Mouse (Mus musculus) CH12.LX (cell line): ENCODE data around the gene Ifit3. TPM values are rescaled to one million over a fixed set of nuclear protein-coding genes. Genes with fewer than 3 reads are reported as not detected.

ENCODE experiments used
- DNase-seq: peaks from one replicate; pipeline ENCODE4 v3.0.0-alpha.2; 2013; ENCODE audit errors: extremely low read depth
- H3K27ac ChIP-seq: 2 replicates; pipeline ENCODE4 v1.5.1; 2012; ENCODE audit warnings: low read depth, mild to moderate bottlenecking, control low read depth, moderate library complexity; ENCODE audit not compliant: insufficient read depth
- H3K27me3 ChIP-seq: replicated peaks from 2 replicates; pipeline ENCODE3; 2012; ENCODE audit warnings: inconsistent platforms
- H3K36me3 ChIP-seq, 2 experiments: replicated peaks in 1 of 2; 2 replicates each; pipeline versions ENCODE3 to v1.6.1; 2012; ENCODE audit warnings: inconsistent platforms in 1 of 2, low read length in 1 of 2, mild to moderate bottlenecking in 1 of 2, mixed read lengths in 1 of 2, moderate library complexity in 1 of 2; ENCODE audit not compliant: control insufficient read depth in 1 of 2, insufficient read depth in 1 of 2
- H3K4me1 ChIP-seq, 2 experiments: 2 replicates each; pipeline ENCODE4 v1.6.1; 2012; ENCODE audit warnings: inconsistent platforms in 1 of 2, moderate library complexity in 1 of 2; ENCODE audit not compliant: insufficient read depth in 2 of 2, control insufficient read depth in 1 of 2
- H3K4me2 ChIP-seq: 2 replicates; pipeline ENCODE4 v1.6.1; 2012; ENCODE audit warnings: low read depth, mild to moderate bottlenecking, control low read depth; ENCODE audit not compliant: poor library complexity, insufficient read depth, severe bottlenecking
- H3K4me3 ChIP-seq, 3 experiments: fragments of 150-350 bp in 1 of 3; sonication (generic) in 1 of 3; replicated peaks in 1 of 3; 2 replicates each; pipeline versions ENCODE3 to v1.5.1; 2011 to 2012; ENCODE audit warnings: low read depth in 2 of 3, low read length in 2 of 3, mild to moderate bottlenecking in 2 of 3, moderate library complexity in 2 of 3, control low read depth in 1 of 3, improper control_type of control experiment in 1 of 3, inconsistent platforms in 1 of 3, mixed read lengths in 1 of 3; ENCODE audit not compliant: poor library complexity in 1 of 3
- H3K79me2 ChIP-seq: replicated peaks from 2 replicates; pipeline ENCODE4 v1.6.1; 2012; ENCODE audit warnings: mild to moderate bottlenecking, moderate library complexity; ENCODE audit not compliant: control insufficient read depth, poor library complexity, insufficient read depth, severe bottlenecking; ENCODE audit errors: extremely low read depth
- H3K9ac ChIP-seq: 2 replicates; pipeline ENCODE4 v1.6.1; 2012; ENCODE audit warnings: low read depth, mild to moderate bottlenecking, control low read depth, moderate library complexity; ENCODE audit not compliant: insufficient read depth
- H3K9me3 ChIP-seq: replicated peaks from 2 replicates; pipeline ENCODE3; 2012; ENCODE audit warnings: low read length, inconsistent platforms, mixed read lengths
- BHLHE40 ChIP-seq: IDR thresholded peaks from 2 replicates; pipeline ENCODE4 v1.6.1; 2011; ENCODE audit warnings: mild to moderate bottlenecking, low read depth, low read length, improper control_type of control experiment
- CHD1 ChIP-seq: IDR thresholded peaks from 2 replicates; pipeline ENCODE4 v1.6.1; 2012; ENCODE audit warnings: low read depth, low read length, improper control_type of control experiment, inconsistent platforms
- CHD2 ChIP-seq: IDR thresholded peaks from 2 replicates; pipeline ENCODE4 v1.6.1; 2011; ENCODE audit warnings: low read length, improper control_type of control experiment
- CTCF ChIP-seq, 2 experiments: IDR thresholded peaks in 1 of 2; conservative IDR thresholded peaks in 1 of 2; 2 replicates each; pipeline ENCODE4 v1.5.1; 2011 to 2012; ENCODE audit warnings: low read depth in 2 of 2, low read length in 2 of 2, improper control_type of control experiment in 1 of 2, inconsistent platforms in 1 of 2, mild to moderate bottlenecking in 1 of 2, moderate library complexity in 1 of 2
- E2F4 ChIP-seq: IDR thresholded peaks from 2 replicates; pipeline ENCODE4 v1.6.1; 2011; ENCODE audit warnings: low read depth, low read length, improper control_type of control experiment; ENCODE audit not compliant: insufficient replicate concordance
- ELF1 ChIP-seq: IDR thresholded peaks from 2 replicates; pipeline ENCODE4 v1.6.1; 2014; ENCODE audit warnings: low read depth, mild to moderate bottlenecking, inconsistent platforms, low read length, improper control_type of control experiment
- EP300 ChIP-seq: IDR thresholded peaks from 2 replicates; pipeline ENCODE4 v1.6.1; 2011; ENCODE audit warnings: low read length, improper control_type of control experiment
- ETS1 ChIP-seq: conservative IDR thresholded peaks from 2 replicates; pipeline ENCODE4 v1.6.1; 2012; ENCODE audit warnings: low read depth, mild to moderate bottlenecking, inconsistent platforms, low read length, improper control_type of control experiment, moderate library complexity
- KAT2A ChIP-seq: IDR thresholded peaks from 2 replicates; pipeline ENCODE4 v1.6.1; 2012; ENCODE audit warnings: low read length, improper control_type of control experiment, inconsistent platforms; ENCODE audit not compliant: insufficient replicate concordance
- MAFK ChIP-seq: IDR thresholded peaks from 2 replicates; pipeline ENCODE4 v1.6.1; 2011; ENCODE audit warnings: low read length, improper control_type of control experiment; ENCODE audit not compliant: insufficient replicate concordance
- MAZ ChIP-seq: IDR thresholded peaks from 2 replicates; pipeline ENCODE4 v1.6.1; 2012; ENCODE audit warnings: low read depth, mild to moderate bottlenecking, inconsistent platforms, low read length, improper control_type of control experiment, moderate library complexity
- MEF2A ChIP-seq: IDR thresholded peaks from 2 replicates; pipeline ENCODE4 v1.6.1; 2014; ENCODE audit warnings: low read depth, mild to moderate bottlenecking, inconsistent platforms, low read length, improper control_type of control experiment, borderline replicate concordance
- MYC ChIP-seq: IDR thresholded peaks from 2 replicates; pipeline ENCODE4 v1.6.1; 2011; ENCODE audit warnings: low read depth, mild to moderate bottlenecking, improper control_type of control experiment, low read length
- NELFE ChIP-seq: IDR thresholded peaks from 2 replicates; pipeline ENCODE4 v1.6.1; 2011; ENCODE audit warnings: low read depth, low read length, improper control_type of control experiment
- NRF1 ChIP-seq: IDR thresholded peaks from 2 replicates; pipeline ENCODE4 v1.6.1; 2014; ENCODE audit warnings: low read depth, mild to moderate bottlenecking, inconsistent platforms, low read length, improper control_type of control experiment, moderate library complexity
- PAX5 ChIP-seq: IDR thresholded peaks from 2 replicates; pipeline ENCODE4 v1.6.1; 2012; ENCODE audit warnings: low read length, inconsistent platforms, mixed read lengths
- RAD21 ChIP-seq: IDR thresholded peaks from 2 replicates; pipeline ENCODE4 v1.6.1; 2011; ENCODE audit warnings: low read depth, mild to moderate bottlenecking, low read length, improper control_type of control experiment, moderate library complexity
- SMC3 ChIP-seq: IDR thresholded peaks from 2 replicates; pipeline ENCODE4 v1.6.1; 2011; ENCODE audit warnings: low read depth, low read length, improper control_type of control experiment
- TCF12 ChIP-seq: IDR thresholded peaks from 2 replicates; pipeline ENCODE4 v1.6.1; 2014; ENCODE audit warnings: low read depth, mild to moderate bottlenecking, inconsistent platforms, low read length, improper control_type of control experiment
- UBTF ChIP-seq: IDR thresholded peaks from 2 replicates; pipeline ENCODE4 v1.6.1; 2012; ENCODE audit warnings: low read depth, mild to moderate bottlenecking, inconsistent platforms, low read length, improper control_type of control experiment, moderate library complexity
- USF1 ChIP-seq: IDR thresholded peaks from 2 replicates; pipeline ENCODE4 v1.6.1; 2014; ENCODE audit warnings: low read depth, mild to moderate bottlenecking, inconsistent platforms, low read length, improper control_type of control experiment
- ZC3H11A ChIP-seq: IDR thresholded peaks from 2 replicates; pipeline ENCODE4 v1.6.1; 2012; ENCODE audit warnings: low read depth, mild to moderate bottlenecking, inconsistent platforms, low read length, improper control_type of control experiment
- ZKSCAN1 ChIP-seq: IDR thresholded peaks from 2 replicates; pipeline ENCODE4 v1.6.1; 2012; ENCODE audit warnings: low read depth, inconsistent platforms, low read length, improper control_type of control experiment, borderline replicate concordance
- ZMIZ1 ChIP-seq: IDR thresholded peaks from 2 replicates; pipeline ENCODE4 v1.6.1; 2012; ENCODE audit warnings: low read depth, mild to moderate bottlenecking, inconsistent platforms, low read length, improper control_type of control experiment
- ZNF384 ChIP-seq: IDR thresholded peaks from 2 replicates; pipeline ENCODE4 v1.6.1; 2012; ENCODE audit warnings: low read depth, low read length, improper control_type of control experiment, inconsistent platforms
- dilution Hi-C: fragments of 300-500 bp; cut with MboI; formaldehyde crosslinking; loops from 2 replicates; pipeline ENCODE4 v1.14.3; 2020; ENCODE audit warnings: low sequenced_read_pairs; ENCODE audit not compliant: extremely low pct_unique_long_range_greater_than_20kb, extremely low pct_ligation_motif_present
- in situ Hi-C: fragments of 300-500 bp; cut with MboI; formaldehyde crosslinking; loops from 3 replicates; pipeline ENCODE4 v1.14.3; 2019; ENCODE audit warnings: low sequenced_read_pairs, low pct_ligation_motif_present, low pct_unique_long_range_greater_than_20kb, mixed read lengths
- polyA plus RNA-seq: library from polyadenylated mRNA; unstranded; fragments of >175 nt; gene quantifications from 2 replicates; pipeline ENCODE4 v1.2.1, GENCODE M21; 2012; ENCODE audit warnings: low read depth; ENCODE audit not compliant: insufficient read length
- total RNA-seq, 2 experiments: library from RNA; depleted of rRNA; stranded (reverse); fragments of 300-350 nt in 1 of 2; fragments of >200 nt in 1 of 2; gene quantifications; 2 replicates each; pipeline ENCODE4 v1.2.3; 2012 to 2014

Ifit3 gene
- total and polyA plus RNA-seq, 3 experiments, result 0.08 to 1.0 (median 1.0) TPM

GRCm38 (mm10) chr19:34550205-34550533, 33.2 kb upstream of the Ifit3 start:
- peaks cover 5% of the 10 kb centered on the region for H3K9me3 ChIP-seq
- TF ChIP-seq CTCF (conservative IDR thresholded peaks at IDR 0.05 in 1 of 2, IDR thresholded peaks at IDR 0.05 in 1 of 2; ENCODE audit: low read depth in 2 of 2, low read length in 2 of 2) (no peak), TCF12 (no peak), CHD1 (no peak), BHLHE40 (no peak), ZKSCAN1 (no peak), EP300 (0 out of 2 replicates have a peak, but pooled peaks have one; percentile 26), MEF2A (peak; percentile 71; the same call in 1 of the 2 replicates), ELF1 (peak; percentile 73; the same call in 1 of the 2 replicates), NRF1 (no peak), ZNF384 (no peak), NELFE (no peak), KAT2A (0 out of 2 replicates have a peak, but pooled peaks have one; percentile 57), MAFK (no peak), USF1 (no peak), CHD2 (no peak), UBTF (no peak), MYC (no peak), RAD21 (no peak), PAX5 (no peak), ETS1 (peak; percentile 12; the same call in 1 of the 2 replicates), ZMIZ1 (no peak), E2F4 (no peak), SMC3 (no peak), ZC3H11A (no peak), MAZ (0 out of 2 replicates have a peak, but pooled peaks have one; percentile 26)
- TF ChIP-seq, all 38 proteins: peak for 6
- peak overlapping the region; percentile 32 to 70 (median 61) for H3K4me3 ChIP-seq
- dilution Hi-C loops (no loop called here), in situ Hi-C loops (no loop called here)
- H3K36me3 ChIP-seq, result peaks cover 0 to 3% of the 10 kb centered on the region in 2 experiments
- no peaks in the 10 kb centered on the region; the same call in 1 of the 2 replicates for H3K79me2 ChIP-seq
- peak overlapping the region; percentile 29; the same call in 1 of the 2 replicates for H3K9ac ChIP-seq
- no peaks in the 10 kb centered on the region for H3K27me3 ChIP-seq
- H3K27ac ChIP-seq, result no peak overlapping the region
- peaks cover 0 to 26% of the 10 kb centered on the region in 2 experiments; a peak in 2 of 4 replicates for H3K4me1 ChIP-seq
- no peak for DNase-seq
- peak overlapping the region; percentile 70 for H3K4me2 ChIP-seq
